Mouse (Mus musculus): ENCODE measurements at regions not wholly inside any gene's neighbourhood (a gene's known extent, or its start where the extent isn't known, plus 50 kb on each side); places are given as distances from the start of the nearest gene placed in this dataset.

GRCm38 (mm10) chr8:79587258-79587657 lies 52.2 kb upstream of the Otud4 start:
- in situ Hi-C loops (cut with MboI; ENCODE audit: unreplicated experiment in 2 of 2): loop anchor here (5.0 to 25.0 kb wide), 7 partner anchors 282 to 1525 kb away; partner anchors contain the start of gene Mmaa (in 1 of the 2)

DNA sequence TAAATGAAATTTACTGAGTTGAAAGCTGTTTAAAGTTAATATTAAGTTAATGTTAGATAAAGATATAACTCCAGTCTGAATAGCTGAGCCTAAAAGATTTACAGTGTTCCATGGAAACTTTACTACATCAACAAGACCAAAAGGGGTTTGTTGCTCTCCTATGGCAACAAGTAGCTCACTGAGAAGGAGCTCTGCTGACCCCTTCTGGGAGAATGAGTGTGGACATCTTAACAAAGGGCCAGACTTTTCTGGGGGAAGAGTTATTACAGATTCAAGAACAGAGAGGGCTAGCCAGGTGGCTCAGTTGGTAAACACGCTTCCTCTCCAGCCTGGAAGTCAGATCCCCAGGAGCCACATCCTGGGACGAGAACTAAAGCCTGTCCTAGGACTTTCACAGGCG lies 54.5 kb upstream of the Otud4 start:
- in situ Hi-C loops (cut with MboI; ENCODE audit: unreplicated experiment in 2 of 2): loop anchor here (5.0 to 25.0 kb wide), 7 partner anchors 280 to 1523 kb away; partner anchors contain the start of gene Mmaa (in 1 of the 2)

DNA sequence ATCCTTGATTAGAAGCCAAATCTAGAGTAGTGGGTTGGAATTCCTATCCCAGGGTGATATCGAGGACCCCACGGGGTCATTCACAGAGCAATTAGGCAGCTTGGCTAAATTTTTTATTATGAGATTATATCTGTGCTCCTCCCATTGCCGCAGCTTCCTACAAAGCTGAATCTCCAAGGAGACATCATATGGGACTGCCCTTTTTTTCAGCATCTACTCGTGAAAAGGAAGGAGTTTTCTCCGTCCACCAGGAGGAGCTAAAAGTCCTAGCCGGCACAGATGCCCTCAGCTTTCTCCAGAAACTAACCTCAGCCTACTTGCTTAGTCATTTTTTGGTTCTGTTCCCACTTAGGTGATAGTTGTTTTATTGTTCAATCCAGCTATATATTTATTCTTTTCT lies 56.1 kb upstream of the Otud4 start:
- in situ Hi-C loops (cut with MboI; ENCODE audit: unreplicated experiment in 2 of 2): loop anchor here (10.0 to 25.0 kb wide), 5 partner anchors 279 to 1519 kb away; partner anchors contain the start of gene Mmaa (in 1 of the 2)

GRCm38 (mm10) chr8:79582195-79582594 lies 57.2 kb upstream of the Otud4 start:
- in situ Hi-C loops (cut with MboI; ENCODE audit: unreplicated experiment in 2 of 2): loop anchor here (10.0 to 25.0 kb wide), 5 partner anchors 277 to 1517 kb away; partner anchors contain the start of gene Mmaa (in 1 of the 2)

DNA sequence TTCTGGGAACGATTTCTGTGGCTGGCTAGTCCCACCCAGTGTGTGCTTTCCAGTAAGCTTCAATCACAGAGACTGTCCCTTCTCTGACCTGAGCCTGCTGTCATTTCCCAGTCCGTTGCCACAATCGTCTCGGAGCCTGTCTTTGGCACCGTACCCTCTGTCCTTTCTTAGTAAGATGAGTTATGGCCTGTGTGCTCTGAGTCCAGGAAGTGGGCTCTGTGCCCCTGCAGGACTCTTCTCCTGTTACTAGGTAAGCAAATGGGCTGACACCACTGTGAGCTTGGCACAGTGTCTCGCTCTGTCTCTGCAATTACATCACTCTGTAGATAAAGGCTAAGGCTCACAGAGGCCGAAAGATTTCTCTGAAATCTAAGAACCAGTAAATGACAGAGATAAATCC lies 63.3 kb upstream of the Otud4 start:
- in situ Hi-C loops (cut with MboI; ENCODE audit: unreplicated experiment in 2 of 2): loop anchor here (25.0 kb wide), 3 partner anchors 289 to 1339 kb away; partner anchors contain the start of gene Mmaa (in 1 of the 2)

DNA sequence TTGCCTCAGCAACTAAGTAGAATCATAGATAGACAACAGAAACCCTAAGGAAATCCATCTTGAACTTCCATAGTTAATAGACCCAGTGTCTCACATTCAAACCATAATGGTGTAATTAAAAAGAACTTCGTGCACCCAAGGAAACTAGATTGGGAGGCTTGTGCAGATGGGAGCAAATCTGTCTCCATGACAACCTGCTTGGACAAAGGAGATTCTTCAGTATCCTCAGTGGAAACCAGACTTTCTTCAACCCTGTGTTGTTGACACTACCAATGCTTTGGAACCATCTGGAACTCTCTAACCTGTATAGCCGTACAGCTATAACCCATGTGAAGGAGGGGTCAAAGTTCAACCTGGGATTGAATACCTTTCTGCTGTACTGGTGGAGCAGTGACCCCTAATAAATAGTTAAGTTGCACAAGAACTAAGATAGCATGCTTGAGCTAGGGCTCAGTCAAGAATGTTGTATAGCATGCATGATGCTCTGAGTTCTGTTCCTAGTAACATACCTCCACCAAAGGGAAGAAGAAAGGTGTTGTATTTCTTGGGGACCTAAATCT lies 64.2 kb upstream of the Otud4 start:
- in situ Hi-C loops (cut with MboI; ENCODE audit: unreplicated experiment in 2 of 2): loop anchor here (25.0 kb wide), 3 partner anchors 288 to 1338 kb away; partner anchors contain the start of gene Mmaa (in 1 of the 2)

DNA sequence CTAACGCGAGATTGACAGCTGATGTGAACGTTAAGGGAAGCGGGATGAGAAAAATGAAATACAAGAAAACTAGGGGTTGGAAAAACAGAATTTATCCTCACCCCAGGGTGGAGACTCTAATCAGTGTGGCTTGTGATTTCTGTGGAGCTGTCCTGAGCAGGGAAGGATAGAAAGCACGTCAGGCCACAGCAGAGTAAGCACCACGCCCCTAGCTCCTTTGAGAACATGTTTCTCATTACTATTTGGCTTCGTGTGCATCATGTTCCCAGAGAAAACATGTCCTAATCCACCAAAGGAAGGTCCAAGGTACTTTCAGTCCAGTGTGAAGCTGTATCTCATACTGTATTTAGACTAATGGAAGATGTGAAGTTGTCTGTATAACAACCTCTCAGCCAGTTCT lies 65.9 kb upstream of the Otud4 start:
- in situ Hi-C loops (cut with MboI; ENCODE audit: unreplicated experiment in 2 of 2): no loop called here

DNA sequence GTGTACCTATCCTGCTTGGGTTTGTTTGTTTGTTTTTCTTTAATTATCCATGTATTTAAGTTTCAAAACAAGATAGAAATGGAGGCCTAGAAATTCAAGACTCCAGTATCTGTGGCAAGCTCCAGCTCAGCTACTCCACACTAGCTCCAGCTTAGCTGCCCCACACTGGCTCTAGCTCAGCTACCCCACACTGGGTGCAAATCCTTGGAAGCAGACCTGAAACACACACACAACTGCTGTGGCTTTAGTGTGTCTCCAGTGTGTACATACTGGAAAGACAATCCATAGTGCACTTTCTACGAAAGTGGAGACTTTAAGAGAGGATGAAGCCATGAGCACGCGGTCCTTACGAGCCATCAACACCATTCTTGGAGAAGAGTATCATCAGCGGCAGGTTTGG lies 66.9 kb upstream of the Otud4 start:
- in situ Hi-C loops (cut with MboI; ENCODE audit: unreplicated experiment in 2 of 2): no loop called here

DNA sequence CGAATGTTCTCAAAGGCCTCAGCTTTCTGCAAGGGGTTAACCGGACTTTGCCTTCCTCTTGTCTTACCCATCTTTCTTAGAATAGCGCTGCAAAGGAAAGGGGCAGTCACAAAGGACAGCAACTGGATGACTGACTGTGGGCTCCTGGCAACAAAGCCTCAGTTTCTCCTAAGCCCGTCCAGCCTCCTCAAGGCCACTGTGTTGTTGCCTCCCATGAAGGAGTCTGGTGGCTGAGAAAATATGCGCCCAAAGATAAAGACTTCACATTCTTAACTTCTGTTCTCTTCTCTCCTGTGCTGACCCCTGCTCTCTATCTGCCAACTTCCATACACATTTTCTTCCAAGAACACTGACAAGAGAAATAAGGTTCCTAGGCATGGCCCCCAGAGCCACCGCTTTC lies 76.3 kb upstream of the Otud4 start:
- in situ Hi-C loops (cut with MboI; ENCODE audit: unreplicated experiment in 2 of 2): no loop called here

- in situ Hi-C loops (cut with MboI; ENCODE audit: unreplicated experiment in 2 of 2): no loop called here
These were observed 76.7 kb upstream of the Otud4 start for GRCm38 (mm10) chr8:79562669-79563068.

GRCm38 (mm10) chr8:79562071-79562581 lies 77.3 kb upstream of the Otud4 start:
- in situ Hi-C loops (cut with MboI; ENCODE audit: unreplicated experiment in 2 of 2): no loop called here

DNA sequence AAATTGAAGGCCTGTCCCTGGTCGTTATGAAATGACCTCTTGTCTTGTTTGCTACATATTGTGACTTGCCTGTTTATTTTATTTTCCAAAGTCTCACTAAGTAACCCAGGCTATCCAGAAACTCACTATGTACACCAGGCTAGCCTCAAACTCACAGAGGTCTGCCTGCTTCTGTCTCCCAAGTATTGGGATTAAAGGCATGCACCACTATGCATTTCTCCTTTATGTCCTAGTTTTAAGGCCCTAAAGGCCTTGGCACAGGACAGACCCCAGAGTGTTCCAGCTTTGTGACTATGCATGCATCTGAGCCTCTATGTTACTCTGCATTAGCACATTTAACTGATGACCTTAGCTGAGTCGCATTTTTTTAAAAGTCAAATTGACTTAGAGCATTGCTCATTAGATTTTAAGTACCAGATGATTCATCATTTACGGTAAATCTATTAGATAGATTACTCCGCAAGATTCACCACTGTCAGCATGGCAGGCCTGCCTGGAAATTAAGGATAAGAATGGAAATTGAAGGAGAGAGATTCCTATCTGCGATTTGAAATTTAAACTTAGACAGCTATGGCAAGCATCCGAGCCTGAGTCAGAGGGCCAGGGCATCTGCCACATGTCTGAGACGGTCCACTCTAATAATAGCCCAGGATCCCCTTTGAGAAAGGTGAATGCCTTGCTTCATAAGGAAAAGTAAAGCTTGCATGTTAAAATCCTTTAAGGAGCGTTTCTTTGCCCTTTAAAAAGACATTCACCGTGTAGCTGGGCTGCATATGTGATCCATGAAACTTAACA lies 78.0 kb upstream of the Otud4 start:
- in situ Hi-C loops (cut with MboI; ENCODE audit: unreplicated experiment in 2 of 2): no loop called here

DNA sequence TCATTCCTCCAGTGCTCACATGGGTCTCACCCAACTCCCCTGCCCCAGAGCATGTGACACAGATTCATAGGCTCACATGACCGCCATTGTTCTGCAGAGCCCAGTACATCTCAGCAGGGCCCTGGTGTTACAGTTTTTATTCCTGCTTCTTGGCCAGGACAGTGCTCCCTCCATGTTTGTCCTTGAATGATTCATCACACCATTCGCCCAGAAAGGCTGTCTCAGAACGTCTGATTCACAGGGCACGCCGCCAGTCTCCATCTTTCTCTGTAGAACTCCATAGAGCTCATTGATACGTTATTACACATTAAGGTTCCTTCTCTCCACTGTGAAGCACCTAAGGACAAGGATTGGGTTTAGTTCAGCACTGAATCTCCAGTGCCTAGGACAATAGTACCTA lies 79.9 kb upstream of the Otud4 start:
- in situ Hi-C loops (cut with MboI; ENCODE audit: unreplicated experiment in 2 of 2): no loop called here

DNA sequence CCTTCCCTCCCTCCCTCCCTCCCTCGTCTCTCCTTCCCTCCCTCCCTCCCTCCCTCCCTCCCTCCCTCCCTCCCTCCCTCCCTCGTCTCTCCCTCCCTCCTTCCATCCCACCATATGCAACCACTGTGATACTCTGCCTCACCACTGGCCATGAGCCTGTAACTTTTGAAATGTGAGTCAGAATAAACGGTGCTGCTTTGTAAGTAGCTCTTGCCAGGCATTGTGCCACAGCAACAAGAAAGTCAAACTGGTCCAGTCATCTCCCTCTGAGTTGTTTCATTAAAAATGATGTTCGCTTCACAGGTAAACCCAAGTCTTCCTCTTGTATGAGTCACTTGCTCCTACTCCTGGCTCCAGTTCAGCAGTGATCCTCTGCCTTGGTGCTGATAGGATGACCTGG lies 85.1 kb upstream of the Otud4 start:
- in situ Hi-C loops (cut with MboI; ENCODE audit: unreplicated experiment in 2 of 2): no loop called here

DNA sequence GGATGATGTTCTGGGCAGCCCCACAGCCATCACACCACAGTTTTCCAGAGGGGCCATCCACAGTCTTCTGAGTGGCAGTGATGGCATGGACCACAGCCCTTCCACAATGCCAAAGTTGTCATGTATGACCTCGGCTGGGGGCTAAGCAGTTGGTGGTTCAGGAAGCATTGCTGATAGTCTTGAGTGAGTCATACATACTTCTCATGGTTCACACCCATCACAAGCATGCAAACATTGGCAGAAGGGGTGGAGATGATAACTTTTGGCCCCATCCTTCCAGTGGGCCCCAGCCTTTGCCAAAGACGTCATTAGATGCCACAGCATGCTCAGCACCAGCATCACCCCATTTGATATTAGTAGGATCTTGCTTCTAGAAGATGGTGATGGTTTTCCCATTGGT lies 89.3 kb upstream of the Otud4 start:
- in situ Hi-C loops (cut with MboI; ENCODE audit: unreplicated experiment in 2 of 2): no loop called here

GRCm38 (mm10) chr8:79548156-79548555 lies 91.3 kb upstream of the Otud4 start:
- in situ Hi-C loops (cut with MboI; ENCODE audit: unreplicated experiment in 2 of 2): no loop called here

- in situ Hi-C loops (cut with MboI; ENCODE audit: unreplicated experiment in 2 of 2): no loop called here
These were observed 93.5 kb upstream of the Otud4 start for GRCm38 (mm10) chr8:79545866-79546373.

DNA sequence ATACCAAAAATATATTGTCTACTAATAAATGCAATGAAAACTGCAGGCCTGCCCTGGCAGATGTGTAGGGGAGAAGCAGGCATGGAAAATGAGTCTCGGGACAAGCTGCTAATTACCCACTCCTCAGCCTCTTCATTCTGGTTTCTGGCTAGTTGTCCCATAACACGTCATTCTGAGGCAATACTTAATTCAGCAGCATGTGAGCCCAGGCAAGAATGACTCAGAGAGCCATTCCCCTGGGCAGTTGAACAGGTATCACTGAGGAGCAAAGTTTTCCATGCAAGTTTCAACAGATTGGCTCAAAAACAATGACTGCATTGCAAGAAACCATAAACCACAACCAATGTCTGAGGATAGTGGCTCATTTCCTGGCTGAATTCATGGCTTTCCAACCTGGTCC lies 97.0 kb upstream of the Otud4 start:
- in situ Hi-C loops (cut with MboI; ENCODE audit: unreplicated experiment in 2 of 2): no loop called here

DNA sequence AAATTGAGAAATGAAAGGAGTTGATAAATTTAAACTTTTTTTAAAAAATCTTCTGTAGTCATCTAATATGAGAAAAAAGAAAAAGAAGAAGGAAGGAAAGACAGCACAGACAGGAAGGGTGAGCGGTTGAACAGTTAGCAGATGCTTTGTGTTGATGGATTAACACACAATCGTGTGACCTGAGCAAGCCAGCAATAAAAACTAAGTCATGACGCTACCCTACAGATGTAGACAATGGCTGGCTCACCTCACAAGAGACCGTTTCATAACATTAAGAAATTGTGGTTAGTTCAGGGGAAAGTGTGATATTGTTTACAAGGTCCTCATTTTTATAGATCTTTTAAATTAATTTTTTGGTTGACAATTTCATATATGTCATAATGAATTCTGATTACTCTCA lies 99.4 kb upstream of the Otud4 start:
- in situ Hi-C loops (cut with MboI; ENCODE audit: unreplicated experiment in 2 of 2): no loop called here

- in situ Hi-C loops (cut with MboI; ENCODE audit: unreplicated experiment in 2 of 2): no loop called here
These were observed 105.0 kb upstream of the Otud4 start for GRCm38 (mm10) chr8:79534271-79534889.

GRCm38 (mm10) chr8:79529556-79529955 lies 109.9 kb upstream of the Otud4 start:
- in situ Hi-C loops (cut with MboI; ENCODE audit: unreplicated experiment in 2 of 2): no loop called here
